Mouse (Mus musculus): ENCODE measurements around the gene Rad21l.

DNA sequence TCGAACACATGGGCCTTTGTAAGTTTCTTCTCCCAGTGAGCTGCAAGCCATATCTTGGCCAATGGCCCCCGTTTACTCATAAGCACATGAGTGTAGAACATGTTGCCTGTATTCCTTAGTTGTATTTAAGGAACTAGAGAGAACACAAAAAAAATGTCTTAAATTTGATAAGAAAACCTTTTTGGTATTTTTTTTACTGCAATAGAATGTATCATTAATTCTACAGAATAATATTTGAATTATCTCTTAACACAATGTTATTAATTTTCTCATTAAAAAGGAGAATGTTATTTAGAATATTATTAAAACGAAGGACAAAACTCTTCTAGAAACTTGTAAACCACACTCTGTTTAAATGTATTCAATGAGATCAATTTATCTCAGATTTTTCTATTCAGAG is at the start of gene Rad21l:
- no peak for TF ChIP-seq CTCF (IDR thresholded peaks at IDR 0.05; ENCODE audit: low read depth)
- TF ChIP-seq EP300 (IDR thresholded peaks at IDR 0.05; ENCODE audit: low read depth), result no peak
